Mouse (Mus musculus) heart, embryonic 16.5 days (tissue): Measurements from ENCODE around the gene Zfp639. TPM values are rescaled to one million over a fixed set of nuclear protein-coding genes. Genes with fewer than 3 reads are reported as not detected.

Source experiments
- ATAC-seq: fragments of 200-750 bp; cut with Nextera tagmentation; replicated peaks from 2 replicates; pipeline ENCODE4 v1.8.0; 2017; ENCODE audit warnings: moderate number of reproducible peaks; ENCODE audit not compliant: insufficient read depth, low FRiP score; ENCODE audit errors: extremely low read depth
- H3K27ac ChIP-seq: fragments of 300-500 bp; sonication (generic); 2 replicates; pipeline ENCODE4 v1.5.1; 2014; ENCODE audit warnings: mild to moderate bottlenecking, low read length, control low read depth, moderate library complexity
- H3K27me3 ChIP-seq: fragments of 300-500 bp; sonication (generic); 2 replicates; pipeline ENCODE4 v1.6.1; 2014; ENCODE audit warnings: low read length, mixed read lengths; ENCODE audit not compliant: control insufficient read depth, insufficient read depth
- H3K36me3 ChIP-seq: fragments of 300-500 bp; sonication (generic); 2 replicates; pipeline ENCODE4 v1.6.1; 2014; ENCODE audit not compliant: control insufficient read depth, insufficient read depth
- H3K4me1 ChIP-seq: fragments of 300-500 bp; sonication (generic); 2 replicates; pipeline ENCODE4 v1.6.1; 2014; ENCODE audit warnings: low read length, mixed read lengths; ENCODE audit not compliant: control insufficient read depth, insufficient read depth
- H3K4me2 ChIP-seq: fragments of 300-500 bp; sonication (generic); 2 replicates; pipeline ENCODE4 v1.6.1; 2014; ENCODE audit warnings: low read depth, mild to moderate bottlenecking, control low read depth, low read length
- H3K4me3 ChIP-seq: fragments of 300-500 bp; sonication (generic); 2 replicates; pipeline ENCODE4 v1.5.1; 2014; ENCODE audit warnings: mild to moderate bottlenecking, control low read depth, low read length
- H3K9ac ChIP-seq: fragments of 300-500 bp; sonication (generic); 2 replicates; pipeline ENCODE4 v1.6.1; 2014; ENCODE audit warnings: low read length, control low read depth
- H3K9me3 ChIP-seq: fragments of 300-500 bp; sonication (generic); replicated peaks from 2 replicates; pipeline ENCODE4 v1.6.1; 2016; ENCODE audit warnings: low read length; ENCODE audit not compliant: control insufficient read depth
- WGBS: fragments of 180-500 bp; shearing (Covaris S2); extraction: QIAGEN DNeasy Blood & Tissue Kit; methylation state at CpG from one replicate; pipeline ENCODE4 v1.1.7; 2014; 5-methylcytosine and 5-hydroxymethylcytosine counted together
- polyA plus RNA-seq: library from polyadenylated mRNA; unstranded; fragments of >200 nt; fragmentation: Nextera tagmentation; extraction: Ambion mirVana; gene quantifications from 2 replicates; pipeline ENCODE4 v1.2.1, GENCODE M21; 2015

Zfp639 gene
- polyA plus RNA-seq, 1 experiment from 2014 or later = 31.1 TPM

DNA sequence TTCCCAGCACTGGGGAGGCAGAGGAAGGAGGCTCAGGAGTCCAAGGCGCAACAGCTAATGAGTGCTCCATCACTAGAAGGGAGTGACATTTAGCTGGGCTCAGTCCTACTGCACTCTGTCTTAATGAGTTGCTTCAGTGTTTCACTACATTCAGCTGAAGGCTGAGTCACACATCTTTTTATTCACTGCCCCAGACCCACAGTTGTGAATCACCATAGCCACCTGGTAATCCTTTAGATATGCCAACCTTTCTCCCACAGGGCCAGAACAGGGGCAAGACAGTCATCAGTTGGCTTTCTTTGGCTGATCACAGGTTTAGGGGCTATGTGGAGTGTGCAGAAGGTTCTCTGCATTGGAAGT lies 13.4 kb upstream of the Zfp639 start:
- ATAC-seq = no peak
- WGBS = 76% methylated on average over 1 of the region's 1 CpGs
- H3K9ac ChIP-seq = no peak overlapping the region
- H3K4me3 ChIP-seq = no peak overlapping the region
- H3K27ac ChIP-seq = no peak overlapping the region
- H3K36me3 ChIP-seq = no peaks in the 10 kb centered on the region
- no peaks in the 10 kb centered on the region for H3K4me1 ChIP-seq
- H3K27me3 ChIP-seq = no peaks in the 10 kb centered on the region
- no peaks in the 10 kb centered on the region for H3K9me3 ChIP-seq
- no peak overlapping the region for H3K4me2 ChIP-seq

DNA sequence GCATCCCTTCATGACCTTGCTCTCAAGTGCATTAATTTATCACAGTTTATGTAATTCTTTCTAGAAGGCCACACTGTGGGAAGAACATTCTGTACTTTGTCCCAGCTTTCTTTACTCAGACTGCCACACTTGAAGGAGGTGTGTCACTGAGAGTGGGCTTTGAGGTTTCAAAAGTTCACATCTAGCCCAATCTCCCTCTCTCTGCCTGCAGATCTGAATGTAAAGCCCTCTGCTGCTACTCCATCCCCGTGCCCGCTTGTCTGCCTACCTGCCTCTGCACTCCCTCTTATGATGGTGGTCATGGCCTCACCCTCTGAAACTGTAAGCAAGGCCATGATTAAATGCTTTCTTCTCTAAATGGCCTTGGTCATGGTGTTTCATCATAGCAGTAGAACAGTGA lies 9.7 kb upstream of the Zfp639 start:
- 90% methylated on average over 2 of the region's 2 CpGs for WGBS
- Histone ChIP-seq H3K27ac (no peak overlapping the region), H3K4me2 (no peak overlapping the region), H3K9me3 (no peaks in the 10 kb centered on the region), H3K27me3 (no peaks in the 10 kb centered on the region), H3K9ac (no peak overlapping the region), H3K36me3 (no peaks in the 10 kb centered on the region), H3K4me1 (no peaks in the 10 kb centered on the region), H3K4me3 (no peak overlapping the region)
- no peak for ATAC-seq

DNA sequence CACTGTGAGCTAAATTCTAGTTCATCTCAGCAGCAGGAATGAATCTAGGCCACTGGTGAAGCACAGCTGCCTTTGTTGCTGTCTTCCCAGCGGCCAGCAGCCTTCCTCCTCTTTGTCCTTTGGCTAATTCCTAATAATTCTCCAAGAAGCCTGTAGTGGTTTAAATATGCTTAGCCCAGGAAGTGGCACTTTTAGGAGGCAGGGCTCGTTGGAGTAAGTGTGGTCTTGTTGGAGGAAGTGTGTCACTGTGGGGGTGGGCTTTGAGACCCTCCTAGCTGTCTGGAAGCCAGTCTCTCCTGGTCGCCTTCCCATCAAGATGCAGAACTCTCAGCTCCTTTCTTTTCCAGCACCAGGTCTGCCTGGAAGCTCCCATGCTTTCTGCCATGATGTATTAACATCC lies 4.2 kb upstream of the Zfp639 start:
- H3K9me3 ChIP-seq = no peaks in the 10 kb centered on the region
- H3K27me3 ChIP-seq = no peaks in the 10 kb centered on the region
- WGBS = 69% methylated on average over 3 of the region's 3 CpGs
- no peak overlapping the region for H3K4me3 ChIP-seq
- H3K4me1 ChIP-seq = peaks cover 8% of the 10 kb centered on the region; the same call in 1 of the 2 replicates
- H3K36me3 ChIP-seq = no peaks in the 10 kb centered on the region
- H3K4me2 ChIP-seq = no peak overlapping the region
- no peak overlapping the region for H3K27ac ChIP-seq
- H3K9ac ChIP-seq = no peak overlapping the region
- no peak for ATAC-seq

DNA sequence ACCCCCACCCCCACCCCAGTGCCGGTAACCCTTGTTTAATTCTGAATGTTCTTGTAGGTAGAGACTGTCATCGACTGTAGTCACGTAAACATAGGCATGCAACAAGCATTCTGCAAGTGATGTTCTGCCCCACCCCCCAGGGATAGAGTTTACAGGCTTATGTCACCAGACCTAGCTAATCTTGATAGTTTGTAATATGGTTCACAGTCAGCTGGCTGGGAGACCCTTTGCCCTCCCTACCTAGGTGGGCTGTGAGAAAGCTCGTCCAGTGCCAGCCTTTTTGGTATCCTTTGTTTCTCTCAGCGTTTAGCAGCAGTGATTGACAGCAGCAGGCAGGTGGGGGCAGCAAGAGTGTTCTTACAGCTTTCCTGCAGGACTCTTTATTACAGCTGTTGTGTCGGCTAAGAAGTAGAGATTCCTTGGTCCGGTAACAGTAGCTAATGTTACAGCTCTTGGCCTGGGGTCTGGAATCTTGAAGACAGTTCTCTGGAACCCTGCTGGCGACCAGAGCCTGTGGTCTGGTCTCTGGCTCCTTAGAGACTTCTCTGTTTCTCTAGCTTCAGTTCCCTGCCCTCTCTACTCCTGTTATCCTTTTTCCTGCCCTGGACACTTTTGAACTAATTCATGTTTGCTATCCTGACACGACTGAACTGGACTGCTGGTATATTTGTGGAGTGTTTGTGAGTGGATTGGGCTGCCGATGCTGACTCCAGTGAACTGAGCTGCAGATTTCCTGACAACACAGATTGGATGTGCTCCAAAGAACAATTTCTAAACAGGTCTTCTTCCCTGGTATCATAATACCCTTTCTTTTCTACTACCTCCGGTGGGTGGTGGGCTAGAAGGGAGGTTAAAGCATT lies 3.5 kb upstream of the Zfp639 start:
- H3K9ac ChIP-seq = no peak overlapping the region
- no peaks in the 10 kb centered on the region for H3K9me3 ChIP-seq
- ATAC-seq = no peak
- H3K36me3 ChIP-seq = no peaks in the 10 kb centered on the region
- peaks cover 11% of the 10 kb centered on the region for H3K4me1 ChIP-seq
- H3K4me2 ChIP-seq = no peak overlapping the region
- no peak overlapping the region for H3K4me3 ChIP-seq
- 64% methylated on average over 11 of the region's 11 CpGs for WGBS
- no peaks in the 10 kb centered on the region for H3K27me3 ChIP-seq
- H3K27ac ChIP-seq = no peak overlapping the region

DNA sequence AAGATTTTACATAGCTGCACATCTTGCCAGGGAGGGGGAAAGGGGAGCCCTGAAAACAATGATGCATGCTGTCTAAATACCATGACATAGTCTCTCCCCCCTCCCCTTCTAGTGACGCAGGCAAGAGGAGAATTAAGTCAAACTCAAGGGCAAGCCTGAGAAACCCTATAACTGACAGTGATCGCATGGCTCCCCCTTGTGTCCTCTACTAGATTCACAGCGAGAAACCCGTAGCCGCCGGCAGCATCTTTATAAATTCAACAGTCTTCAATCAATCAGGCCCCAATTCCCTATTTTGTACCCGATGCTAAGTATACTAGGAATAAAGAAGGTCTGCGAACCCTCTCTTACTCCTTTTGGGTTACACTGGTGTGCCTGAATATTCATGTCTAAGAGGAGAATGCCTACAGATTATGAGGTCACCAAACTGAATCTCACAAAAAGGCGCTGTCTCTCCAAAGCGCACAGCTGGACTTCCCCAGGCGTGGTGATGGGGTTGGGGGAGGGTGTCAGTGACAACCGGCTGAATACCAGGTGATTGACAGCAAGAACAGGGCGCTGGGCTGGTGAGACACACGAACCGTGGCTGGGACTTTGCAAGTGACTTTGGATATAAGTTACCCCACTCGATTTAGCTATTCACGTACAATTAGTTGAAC lies 1.3 kb upstream of the Zfp639 start:
- H3K4me1 ChIP-seq = peaks cover 19% of the 10 kb centered on the region
- H3K27ac ChIP-seq = no peak overlapping the region
- H3K9ac ChIP-seq = peak overlapping the region; percentile 39
- peak overlapping the region; percentile 27 for H3K4me3 ChIP-seq
- no peaks in the 10 kb centered on the region for H3K36me3 ChIP-seq
- H3K27me3 ChIP-seq = no peaks in the 10 kb centered on the region
- H3K4me2 ChIP-seq = peak overlapping the region; percentile 72
- WGBS = 2% methylated on average over 17 of the region's 17 CpGs
- H3K9me3 ChIP-seq = no peaks in the 10 kb centered on the region
- ATAC-seq = no peak

DNA sequence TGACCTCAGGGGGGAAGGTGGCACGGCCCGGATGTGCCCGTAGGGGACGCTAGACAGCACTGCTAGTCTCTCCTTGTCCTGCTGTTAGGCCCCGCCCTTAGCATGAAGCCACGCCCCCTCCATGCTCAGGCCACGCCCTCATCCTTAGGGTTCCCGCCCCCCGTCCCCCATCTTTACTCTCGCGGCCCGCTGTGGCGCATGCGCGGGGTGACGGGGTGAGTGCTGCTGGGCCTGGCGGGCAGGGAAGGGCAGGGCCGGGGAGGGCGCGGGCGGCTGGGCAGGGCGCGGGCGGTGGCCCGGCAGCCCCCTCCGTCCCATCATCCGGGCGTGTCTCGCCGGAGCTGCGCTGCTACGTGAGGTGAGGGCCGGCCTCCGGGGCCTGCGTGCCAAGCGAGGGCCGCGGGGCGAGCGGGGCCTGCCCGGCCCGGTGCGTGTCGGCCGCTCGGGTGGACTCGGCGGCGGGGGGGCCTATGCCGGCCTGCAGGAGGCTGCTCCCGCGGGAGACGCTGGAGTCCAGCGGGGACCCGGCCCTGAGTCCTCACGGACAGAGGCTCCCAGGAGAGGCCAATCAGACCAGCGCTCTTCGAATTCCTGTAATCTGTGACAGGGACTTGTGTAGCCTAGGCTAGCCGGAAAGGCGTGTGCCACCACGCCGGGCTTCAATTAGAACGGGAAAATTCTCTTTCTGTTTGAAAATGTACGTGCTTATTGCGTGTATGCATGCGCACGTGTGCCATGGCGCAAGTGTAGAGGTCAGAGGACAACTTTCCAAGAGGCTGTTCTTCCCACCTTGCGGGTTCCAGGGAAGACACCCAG lies 524 bp downstream of the Zfp639 start:
- WGBS = under 1% methylated on average over 69 of the region's 69 CpGs
- ATAC-seq = peak; percentile 94
- no peaks in the 10 kb centered on the region for H3K9me3 ChIP-seq
- peak overlapping the region; percentile 95 for H3K27ac ChIP-seq
- H3K27me3 ChIP-seq = no peaks in the 10 kb centered on the region
- H3K4me3 ChIP-seq = peak overlapping the region; percentile 91
- 0 out of 2 replicates have a peak, but pooled peaks cover 3% of the 10 kb centered on the region for H3K36me3 ChIP-seq
- H3K4me1 ChIP-seq = peaks cover 19% of the 10 kb centered on the region
- peak overlapping the region; percentile 72 for H3K4me2 ChIP-seq
- H3K9ac ChIP-seq = peak overlapping the region; percentile 98

DNA sequence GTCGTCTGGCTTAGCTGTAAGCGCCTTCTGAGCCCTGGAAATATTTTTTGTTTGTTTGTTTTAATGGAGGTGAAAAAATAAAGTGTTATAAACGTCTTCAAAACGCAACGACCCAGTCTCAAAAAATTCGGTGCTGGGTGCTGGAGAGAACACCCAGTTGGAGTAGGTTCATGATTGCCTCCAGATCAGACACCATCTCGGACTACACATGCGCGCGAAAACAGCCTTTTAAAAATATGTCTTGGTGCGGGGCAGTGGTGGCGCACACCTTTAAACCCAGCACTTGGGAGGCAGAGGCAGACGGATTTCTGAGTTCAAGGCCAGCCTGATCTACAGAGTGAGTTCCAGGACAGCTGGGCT lies 1.1 kb downstream of the Zfp639 start:
- Histone ChIP-seq H3K36me3 (peaks cover 6% of the 10 kb centered on the region; the same call in 1 of the 2 replicates), H3K4me2 (peak overlapping the region; percentile 72), H3K27me3 (no peaks in the 10 kb centered on the region), H3K9me3 (no peaks in the 10 kb centered on the region), H3K27ac (peak overlapping the region; percentile 95), H3K4me3 (peak overlapping the region; percentile 91), H3K4me1 (peaks cover 19% of the 10 kb centered on the region), H3K9ac (peak overlapping the region; percentile 98)
- 4% methylated on average over 13 of the region's 13 CpGs for WGBS
- 0 out of 2 replicates have a peak, but pooled peaks have one; percentile 2 for ATAC-seq

DNA sequence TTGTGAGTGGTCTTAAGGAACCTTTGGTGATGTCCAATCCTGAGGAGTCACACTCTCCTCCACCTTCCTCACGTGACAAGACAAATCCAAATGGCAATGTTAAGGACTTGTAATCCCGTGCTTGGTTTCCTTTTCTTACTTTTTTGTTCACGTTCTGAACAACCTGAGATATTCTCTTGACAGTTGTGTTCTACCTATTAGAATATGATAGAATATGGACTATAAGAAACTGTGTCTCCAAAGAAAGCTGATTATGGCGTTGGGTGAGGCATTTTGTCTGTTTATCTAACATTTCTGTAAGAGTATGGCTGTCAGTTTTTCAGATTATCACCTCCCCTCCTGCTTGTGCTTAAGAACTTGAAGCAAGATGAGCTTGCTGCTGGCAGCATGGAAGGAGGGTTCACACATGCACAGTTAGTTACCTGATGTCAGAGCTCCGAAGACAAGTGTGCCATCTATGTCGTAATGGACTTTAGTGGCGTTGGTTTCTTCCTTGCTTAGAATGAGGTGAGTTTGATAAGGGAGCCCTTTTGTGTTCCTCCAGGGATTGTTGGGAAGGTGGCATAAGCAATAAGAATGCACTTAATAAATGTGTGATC lies 2.7 kb downstream of the Zfp639 start:
- H3K4me2 ChIP-seq = no peak overlapping the region
- 81% methylated on average over 7 of the region's 7 CpGs for WGBS
- no peaks in the 10 kb centered on the region for H3K27me3 ChIP-seq
- H3K27ac ChIP-seq = no peak overlapping the region
- peaks cover 12% of the 10 kb centered on the region for H3K36me3 ChIP-seq
- no peak overlapping the region for H3K9ac ChIP-seq
- H3K9me3 ChIP-seq = no peaks in the 10 kb centered on the region
- ATAC-seq = no peak
- H3K4me1 ChIP-seq = peaks cover 19% of the 10 kb centered on the region
- no peak overlapping the region for H3K4me3 ChIP-seq
